Mouse (Mus musculus): ENCODE data around the gene Phospho1. TPM values are rescaled to one million over a fixed set of nuclear protein-coding genes. Genes with fewer than 3 reads are reported as not detected.
A peak's percentile ranks its signal among the peaks of the same experiment; 100 is the strongest.

Phospho1 gene
- total RNA-seq (2015; ENCODE audit: low replicate concordance): 10.1 and 12.6 TPM in 2 replicates
- 18.6 TPM in 1 of 2 replicates, not detected in the other for total RNA-seq (2017; ENCODE audit: low replicate concordance)

DNA sequence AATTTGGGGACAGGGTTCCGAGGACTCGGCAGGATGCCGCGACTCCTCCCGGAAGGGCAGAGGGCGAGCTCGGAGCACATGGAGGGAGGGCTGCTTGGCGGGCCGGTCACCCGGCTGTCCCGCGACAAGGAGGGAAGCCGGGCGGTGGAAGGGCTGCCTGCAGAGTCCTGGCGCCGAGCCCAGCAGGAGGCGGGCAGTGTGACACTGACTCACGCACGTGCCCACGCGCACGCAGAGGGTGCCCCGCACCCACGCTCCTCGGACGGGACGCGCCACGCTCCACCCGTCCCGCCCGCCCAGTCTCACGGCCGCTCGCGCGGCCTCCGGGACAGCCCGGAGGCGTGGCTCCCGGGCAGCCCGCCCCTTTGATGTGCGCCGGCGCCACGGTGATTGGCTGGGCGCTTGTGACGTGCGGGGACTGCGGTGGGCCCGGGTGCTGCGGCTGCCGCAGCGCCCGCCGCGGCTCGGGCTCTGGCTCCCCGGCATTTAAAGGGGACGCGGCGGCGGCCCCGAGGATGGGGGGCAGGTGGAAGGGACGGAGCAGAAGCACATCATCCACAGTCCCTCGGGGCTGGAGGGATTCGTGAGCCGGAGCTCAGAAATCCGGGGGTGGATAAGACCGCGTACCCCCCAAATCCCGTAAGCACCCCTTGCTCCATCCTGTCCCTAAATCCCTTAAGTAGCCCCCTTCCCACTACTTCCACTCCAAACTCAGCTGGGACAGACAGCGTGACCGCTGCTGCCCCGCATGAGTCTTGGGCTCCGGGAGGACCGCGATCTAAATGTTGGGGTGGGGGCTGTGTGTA lies at the start of gene Phospho1:
Gene Phospho1, plus strand, starts transcription at position 429 of the 806 bp plus-strand sequence.
- peak; percentile 89 for ATAC-seq (replicated peaks; ENCODE audit: low FRiP score, poor library complexity, severe bottlenecking)

DNA sequence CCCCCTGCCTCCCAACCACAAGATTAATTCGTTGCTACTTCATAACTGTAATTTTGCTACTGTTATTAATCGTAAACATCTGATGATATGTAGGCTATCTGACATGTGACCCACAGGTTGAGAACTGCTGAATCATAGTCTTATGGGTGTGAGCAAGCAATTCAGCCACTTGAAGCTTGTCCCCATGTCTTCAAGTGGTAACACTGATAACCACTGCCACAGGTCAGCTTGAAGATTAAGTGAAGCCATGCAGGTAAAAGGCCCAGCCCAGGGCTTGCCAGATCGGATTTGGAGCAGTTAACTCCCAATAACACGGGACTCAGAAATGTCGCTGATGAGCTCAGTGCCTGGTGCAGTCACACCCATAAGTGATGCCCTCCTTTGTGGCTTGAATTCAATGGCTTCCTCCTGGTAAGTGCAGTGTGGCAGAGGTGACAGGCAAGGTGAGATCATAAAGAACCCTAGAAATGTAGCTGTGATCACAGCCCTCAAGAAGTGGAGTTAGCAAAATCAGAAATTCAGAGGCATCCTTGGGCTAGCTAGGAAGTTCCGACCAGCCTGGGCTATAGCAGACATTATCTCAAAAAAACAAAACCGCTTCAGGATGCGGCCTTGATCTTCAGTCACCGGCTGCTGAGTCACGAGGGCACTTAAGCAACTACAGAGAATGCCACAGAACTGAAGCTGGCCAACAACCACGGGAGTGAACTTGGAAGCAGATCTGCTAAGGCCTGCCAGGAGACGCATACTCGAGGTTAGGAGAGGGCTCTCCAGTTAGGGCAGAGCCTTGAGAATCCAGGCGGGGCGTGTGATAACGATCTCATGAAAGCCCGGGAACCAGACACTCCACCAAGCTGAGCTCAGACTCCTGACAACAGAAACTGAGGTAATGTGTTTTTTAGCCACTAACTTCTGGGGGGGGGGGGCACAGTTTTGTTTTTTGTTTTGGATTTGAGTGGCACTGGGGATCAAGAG lies 46.7 kb upstream of the Phospho1 start:
- ATAC-seq (replicated peaks; ENCODE audit: low FRiP score, poor library complexity, severe bottlenecking): peak; percentile 84

GRCm38 (mm10) chr11:95778831-95779251 lies 45.5 kb upstream of the Phospho1 start:
- no peak for ATAC-seq (replicated peaks; ENCODE audit: low FRiP score, poor library complexity, severe bottlenecking)

DNA sequence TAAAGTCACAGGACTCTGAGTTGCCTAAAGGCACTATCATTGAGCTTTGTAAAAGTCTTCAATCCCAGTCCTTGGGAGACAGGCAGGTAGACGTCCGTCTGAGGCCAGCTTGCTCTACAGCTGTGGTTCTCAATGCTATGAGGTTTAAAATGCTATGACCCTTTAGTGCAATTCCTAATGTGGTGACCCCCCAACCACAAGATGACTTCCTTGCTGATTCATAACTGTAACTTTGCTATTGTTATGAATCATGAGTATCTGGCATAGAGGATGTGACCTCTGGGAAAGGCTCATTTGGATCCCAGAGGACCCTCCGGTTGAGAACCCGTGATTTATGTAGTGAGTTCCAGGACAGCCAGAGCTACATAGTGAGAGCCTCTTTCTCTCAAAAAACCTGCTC lies 44.9 kb upstream of the Phospho1 start:
- ATAC-seq (replicated peaks; ENCODE audit: low FRiP score, poor library complexity, severe bottlenecking): no peak

GRCm38 (mm10) chr11:95780480-95780879 lies 43.8 kb upstream of the Phospho1 start:
- ATAC-seq (replicated peaks; ENCODE audit: low FRiP score, poor library complexity, severe bottlenecking): no peak

- no peak for ATAC-seq (replicated peaks; ENCODE audit: low FRiP score, poor library complexity, severe bottlenecking)
Measured at GRCm38 (mm10) chr11:95781557-95781956, 42.7 kb upstream of the Phospho1 start.

DNA sequence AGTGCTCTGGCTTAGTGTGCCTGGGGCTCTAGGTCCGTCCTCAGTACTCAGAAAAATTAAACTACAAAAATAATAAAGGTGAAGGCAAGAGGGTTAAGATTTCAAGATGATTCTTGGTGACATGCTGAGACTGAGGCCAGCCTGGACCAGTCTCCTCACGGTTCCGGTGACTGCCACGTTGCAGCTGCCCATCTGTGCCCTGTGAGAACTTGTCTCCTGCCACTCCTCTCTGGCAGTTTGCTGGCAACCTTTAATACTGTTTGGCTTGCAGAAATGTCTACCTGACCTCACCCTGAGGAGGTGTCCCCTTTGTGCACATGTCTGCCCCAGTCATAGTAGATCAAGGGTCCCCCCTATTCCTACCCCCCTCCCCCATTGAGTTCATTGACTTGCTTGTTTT lies 40.8 kb upstream of the Phospho1 start:
- no peak for ATAC-seq (replicated peaks; ENCODE audit: low FRiP score, poor library complexity, severe bottlenecking)

DNA sequence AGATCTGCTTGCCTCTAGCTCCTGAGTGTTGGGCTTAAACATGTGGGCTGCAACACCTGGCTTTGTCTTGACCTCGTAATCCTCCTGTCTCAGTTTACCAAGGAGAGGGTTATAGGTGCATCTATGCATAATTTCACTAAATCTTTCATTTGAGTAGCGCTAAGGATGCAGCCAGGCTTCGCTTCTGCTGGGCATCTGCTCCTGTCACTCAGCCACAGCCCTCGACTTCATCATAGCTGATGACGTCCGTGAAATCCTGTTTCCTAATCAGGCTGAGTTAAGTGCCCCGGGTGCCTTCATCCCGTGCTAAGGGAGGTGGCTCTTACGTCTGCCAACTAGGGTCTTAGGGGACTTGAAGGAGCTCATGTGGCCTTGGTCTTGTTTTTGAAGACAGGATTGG lies 40.3 kb upstream of the Phospho1 start:
- no peak for ATAC-seq (replicated peaks; ENCODE audit: low FRiP score, poor library complexity, severe bottlenecking)

GRCm38 (mm10) chr11:95785675-95786074 lies 38.6 kb upstream of the Phospho1 start:
- no peak for ATAC-seq (replicated peaks; ENCODE audit: low FRiP score, poor library complexity, severe bottlenecking)

DNA sequence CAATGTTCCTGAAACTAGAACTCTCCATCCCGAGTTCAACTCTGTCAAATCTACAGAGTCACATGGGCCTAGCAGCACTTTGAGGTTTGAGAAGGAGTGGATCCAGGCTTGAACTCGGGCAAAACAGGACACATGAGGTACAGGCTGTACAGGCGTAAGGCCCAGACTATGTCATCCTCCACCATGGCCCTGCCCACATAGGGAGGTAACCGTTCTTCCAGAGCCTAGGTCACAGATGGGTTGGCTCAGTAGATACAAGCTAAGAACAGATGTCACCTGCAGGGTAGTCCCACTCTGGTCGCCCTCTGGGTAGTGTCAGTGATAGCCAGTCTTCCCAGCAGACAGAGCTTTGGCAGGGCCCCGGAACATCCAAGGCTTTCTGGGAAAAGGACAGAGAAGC lies 37.8 kb upstream of the Phospho1 start:
- peak; percentile 18; the same call in 1 of the 2 replicates for ATAC-seq (replicated peaks; ENCODE audit: low FRiP score, poor library complexity, severe bottlenecking)

- no peak for ATAC-seq (replicated peaks; ENCODE audit: low FRiP score, poor library complexity, severe bottlenecking)
Measured at GRCm38 (mm10) chr11:95789451-95789891, 34.8 kb upstream of the Phospho1 start.

DNA sequence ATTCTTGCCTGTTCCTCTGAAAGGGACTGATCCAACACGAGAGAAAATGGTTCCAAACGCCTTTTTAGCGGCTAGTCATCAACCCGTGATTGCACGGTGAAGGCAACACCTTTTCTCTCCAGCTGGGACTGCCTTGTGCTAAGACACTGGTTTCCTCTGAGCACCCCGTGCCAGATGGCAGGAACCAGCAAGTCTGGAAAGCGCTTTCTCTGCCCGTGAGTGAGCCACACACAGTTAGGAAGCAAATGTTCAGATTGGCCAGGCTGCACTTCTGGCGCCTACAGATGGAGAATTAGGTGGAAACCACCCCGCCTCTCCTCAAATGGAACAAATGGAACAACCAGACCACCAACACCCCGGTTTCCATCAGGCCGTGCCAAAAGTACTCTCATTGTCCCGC lies 32.5 kb upstream of the Phospho1 start:
- no peak for ATAC-seq (replicated peaks; ENCODE audit: low FRiP score, poor library complexity, severe bottlenecking)

GRCm38 (mm10) chr11:95792950-95793509 lies 31.3 kb upstream of the Phospho1 start:
- ATAC-seq (replicated peaks; ENCODE audit: low FRiP score, poor library complexity, severe bottlenecking): peak; percentile 92

DNA sequence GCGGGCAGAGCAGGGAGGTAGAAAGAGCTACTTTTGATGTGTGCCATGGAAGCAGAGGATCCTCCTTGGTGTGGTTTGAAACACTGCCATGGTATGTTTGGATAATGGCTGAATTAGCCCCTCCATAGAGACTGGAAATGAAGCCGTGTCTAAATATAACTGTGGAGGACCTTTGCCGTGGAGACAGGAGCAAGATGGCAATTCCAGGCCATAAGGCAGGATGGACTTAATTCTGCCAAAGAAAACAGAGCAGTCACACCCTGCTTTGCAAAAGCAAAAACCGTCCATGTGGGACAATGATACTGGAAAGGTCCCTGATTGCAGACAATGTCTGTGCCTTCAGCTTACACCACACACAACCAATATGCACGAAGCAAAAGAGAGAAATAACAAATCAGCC lies 30.1 kb upstream of the Phospho1 start:
- no peak for ATAC-seq (replicated peaks; ENCODE audit: low FRiP score, poor library complexity, severe bottlenecking)

DNA sequence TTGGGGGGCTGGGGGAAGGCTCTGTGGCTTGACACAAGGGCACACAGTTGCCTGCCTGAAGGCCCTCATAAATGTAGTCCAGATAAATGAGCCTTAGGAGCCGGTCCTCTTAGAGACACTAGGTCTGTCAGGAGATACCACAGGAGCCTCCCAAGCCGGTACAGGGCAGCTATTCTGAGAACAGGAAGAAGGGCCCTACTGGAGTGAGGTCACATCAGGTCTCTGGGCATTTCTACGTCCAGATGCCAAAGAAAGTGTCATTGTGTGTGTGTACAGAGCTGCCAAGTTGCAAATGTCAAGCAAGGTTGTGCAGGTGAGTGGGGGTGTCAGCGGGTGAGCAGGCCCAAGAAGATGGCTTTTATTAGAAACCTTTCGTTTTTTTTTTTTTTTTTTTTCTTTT lies 28.7 kb upstream of the Phospho1 start:
- ATAC-seq (replicated peaks; ENCODE audit: low FRiP score, poor library complexity, severe bottlenecking): no peak

DNA sequence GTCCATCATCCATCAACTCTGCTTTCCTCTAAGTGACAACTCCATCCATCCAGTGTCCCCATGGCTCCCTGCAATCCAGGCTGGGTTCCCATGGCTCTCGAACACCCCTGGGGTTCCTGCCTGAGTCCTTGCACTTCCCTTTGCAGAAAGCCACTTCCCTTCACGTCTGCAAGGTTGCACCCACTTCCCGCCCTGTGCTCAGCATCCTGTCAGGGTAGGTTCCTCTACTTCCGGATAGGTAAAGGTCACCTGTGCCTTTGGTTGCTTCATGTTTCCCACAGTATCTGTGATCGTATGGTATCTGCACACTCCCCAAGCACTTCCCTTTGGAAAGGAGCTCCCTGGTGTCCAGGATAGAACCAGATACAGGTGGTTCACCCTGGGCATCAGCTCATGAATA lies 19.3 kb upstream of the Phospho1 start:
- no peak for ATAC-seq (replicated peaks; ENCODE audit: low FRiP score, poor library complexity, severe bottlenecking)

DNA sequence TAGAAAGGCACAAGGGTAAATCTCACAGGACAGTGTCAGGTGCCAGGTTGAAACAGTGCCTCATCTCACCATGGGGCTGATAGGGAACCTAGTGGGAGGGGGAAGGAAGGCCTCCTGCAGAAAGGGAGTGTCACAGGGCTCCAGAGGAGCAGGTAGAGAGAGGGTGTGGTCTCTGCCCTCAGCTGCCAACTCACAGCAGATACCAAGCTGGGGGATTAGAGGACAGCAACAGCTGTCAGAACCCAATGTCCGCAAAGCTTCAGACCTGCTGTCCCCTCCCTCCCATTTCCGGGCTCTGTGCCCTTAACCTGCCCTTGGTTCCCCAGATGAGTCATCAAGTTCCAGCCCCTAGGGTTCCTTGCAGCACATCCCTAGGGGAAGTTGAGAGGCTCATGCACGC lies 18.8 kb upstream of the Phospho1 start:
- peak; percentile 72 for ATAC-seq (replicated peaks; ENCODE audit: low FRiP score, poor library complexity, severe bottlenecking)

DNA sequence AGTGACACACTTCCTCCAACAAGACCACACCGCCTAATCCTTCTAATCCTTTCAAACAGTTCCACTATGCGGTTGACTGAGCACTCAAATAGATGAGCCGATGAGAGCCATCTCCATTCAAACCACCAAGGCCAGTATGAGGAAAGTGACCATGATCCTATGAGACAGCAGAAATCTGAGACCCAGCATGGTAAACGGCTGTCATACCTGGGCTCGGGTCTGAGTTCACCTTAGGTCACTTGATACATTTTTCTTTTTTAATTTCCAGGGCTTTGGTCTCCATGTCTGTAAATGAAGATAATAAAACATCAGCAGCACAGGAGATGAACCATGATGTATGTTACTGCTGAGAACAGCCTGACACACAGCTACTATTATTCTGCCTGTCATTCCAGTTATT lies 16.4 kb upstream of the Phospho1 start:
- ATAC-seq (replicated peaks; ENCODE audit: low FRiP score, poor library complexity, severe bottlenecking): peak; percentile 8

GRCm38 (mm10) chr11:95808448-95809011 lies 15.8 kb upstream of the Phospho1 start:
- ATAC-seq (replicated peaks; ENCODE audit: low FRiP score, poor library complexity, severe bottlenecking): peak; percentile 83

- ATAC-seq (replicated peaks; ENCODE audit: low FRiP score, poor library complexity, severe bottlenecking): no peak
Measured at GRCm38 (mm10) chr11:95809603-95810002, 14.7 kb upstream of the Phospho1 start.

Data from erythroid progenitor cell, adult 5-6 weeks (primary cell).